Mouse (Mus musculus) right cerebral cortex, postnatal 25 days (tissue): ENCODE data around the gene Tbc1d9b.
"Not testable (repeated sequence)": the region's sequence is repeated elsewhere in the genome, so short reads cannot be mapped to it uniquely, and the experiment has no call there.

Source experiments
- DNase-seq: peaks from one replicate; pipeline ENCODE4 v3.0.0; 2022

Tbc1d9b gene

GRCm38 (mm10) chr11:50130811-50131766 lies at the start of gene Tbc1d9b:
Gene Tbc1d9b, plus strand, starts transcription at chr11:50131396.
- peak; percentile 86 for DNase-seq

GRCm38 (mm10) chr11:50086211-50086610 lies 45.0 kb upstream of the Tbc1d9b start:
- no peak for DNase-seq

- no peak for DNase-seq
Observed at GRCm38 (mm10) chr11:50089840-50090239, 41.4 kb upstream of the Tbc1d9b start.

- DNase-seq = no peak
Observed at GRCm38 (mm10) chr11:50090982-50091675, 40.1 kb upstream of the Tbc1d9b start.

- DNase-seq = no peak
Observed at GRCm38 (mm10) chr11:50091681-50092080, 39.5 kb upstream of the Tbc1d9b start.

- DNase-seq = no peak
Observed at GRCm38 (mm10) chr11:50095661-50096060, 35.5 kb upstream of the Tbc1d9b start.

GRCm38 (mm10) chr11:50097091-50097490 lies 34.1 kb upstream of the Tbc1d9b start:
- no peak for DNase-seq

GRCm38 (mm10) chr11:50098961-50099481 lies 32.2 kb upstream of the Tbc1d9b start:
- no peak for DNase-seq

- DNase-seq = no peak
Observed at GRCm38 (mm10) chr11:50099692-50100091, 31.5 kb upstream of the Tbc1d9b start.

GRCm38 (mm10) chr11:50100548-50101307 lies 30.5 kb upstream of the Tbc1d9b start:
- no peak for DNase-seq

- DNase-seq = not testable (repeated sequence)
Observed at GRCm38 (mm10) chr11:50101962-50102361, 29.2 kb upstream of the Tbc1d9b start.

- DNase-seq = no peak
Observed at GRCm38 (mm10) chr11:50104016-50104415, 27.2 kb upstream of the Tbc1d9b start.

- DNase-seq = no peak
Observed at GRCm38 (mm10) chr11:50105237-50105636, 26.0 kb upstream of the Tbc1d9b start.

- DNase-seq = no peak
Observed at GRCm38 (mm10) chr11:50106024-50106423, 25.2 kb upstream of the Tbc1d9b start.

- DNase-seq = no peak
Observed at GRCm38 (mm10) chr11:50108823-50109244, 22.4 kb upstream of the Tbc1d9b start.

GRCm38 (mm10) chr11:50114329-50114728 lies 16.9 kb upstream of the Tbc1d9b start:
- peak; percentile 25 for DNase-seq

- no peak for DNase-seq
Observed at GRCm38 (mm10) chr11:50122631-50123081, 8.5 kb upstream of the Tbc1d9b start.

GRCm38 (mm10) chr11:50127781-50128180 lies 3.4 kb upstream of the Tbc1d9b start:
- DNase-seq = no peak

GRCm38 (mm10) chr11:50131801-50132201 lies 605 bp downstream of the Tbc1d9b start:
- DNase-seq = no peak

GRCm38 (mm10) chr11:50132265-50132664 lies 1.1 kb downstream of the Tbc1d9b start:
- DNase-seq = no peak

- DNase-seq = no peak
Observed at GRCm38 (mm10) chr11:50134136-50134859, 3.1 kb downstream of the Tbc1d9b start.
